In the genomic region with DNA sequence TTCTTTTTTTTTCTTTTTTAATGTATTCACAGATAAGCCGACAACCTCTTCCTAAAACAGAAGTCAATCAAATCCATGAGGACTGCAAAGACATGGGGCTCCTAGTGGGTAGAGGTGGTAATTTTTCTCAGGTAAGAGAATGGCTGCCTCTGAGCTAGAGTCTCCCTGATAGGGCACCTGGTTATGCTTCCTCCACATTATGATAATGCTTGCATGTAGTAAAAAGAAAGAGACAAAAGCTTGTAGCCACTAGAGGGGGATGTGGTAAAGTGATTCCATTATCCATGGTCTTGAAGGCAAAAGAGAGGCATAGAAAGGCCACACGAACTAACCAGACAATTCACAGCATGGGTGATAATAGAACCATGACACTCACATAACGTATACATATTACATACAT, we compare ENCODE assay signal across 9 mouse cellular contexts. TPM values are rescaled to one million over a fixed set of nuclear protein-coding genes. Genes with fewer than 3 reads are reported as not detected.
DNase-seq lines count a peak whose midpoint lies in the region; ATAC-seq and TF ChIP-seq lines count a peak whose summit lies in the region.
"Had no signal": no experiment of that assay in that cellular context is flagged by ENCODE, and none has a peak within 500 bp of the region (broad histone marks: within the 10 kb centered on the region; RNA-seq: fewer than 3 reads in every experiment).

No protein-coding gene starts in this region.

- TF ChIP-seq CTCF in Patski (IDR thresholded peaks at IDR 0.05): peak; percentile 63

- in situ Hi-C loops in Patski (cut with MboI; ENCODE audit: low pct_unique_long_range_greater_than_20kb): no loop called here

- ATAC-seq in Patski: peak; percentile 82
- ATAC-seq in megakaryocyte, adult 5-6 weeks (ENCODE audit: poor library complexity, severe bottlenecking): no peak

- DNase-seq in left cerebral cortex, adult 11 months (ENCODE audit: low spot score): peak; percentile 28
- DNase-seq in left cerebral cortex, adult 8-10 months (ENCODE audit: low spot score in 2 of 2): no peak
- peak; percentile 15 for DNase-seq in Patski (ENCODE audit: low read depth, low spot score)
- DNase-seq in embryo, embryonic 9.5 days (ENCODE audit: extremely low spot score): peak; percentile 20
- peak; percentile 23 for DNase-seq in lung, postnatal 10 days
- no peak for DNase-seq in gastrocnemius, adult 18-20 months (ENCODE audit: low spot score)
- no peak for DNase-seq in heart, postnatal 14 days

- POLR2A ChIA-PET in Patski (lab: Charles Lee): no interaction called here

- H3K27me3 ChIP-seq in Patski: peaks cover 1% of the 10 kb centered on the region
- H3K27me3 ChIP-seq: limb, embryonic 12.5 days had no signal

- intact Hi-C loops in heart, postnatal 14 days (cut with DNase I): no loop called here

- CTCF ChIA-PET in Patski (lab: Charles Lee): no interaction called here

RNA-seq across cellular contexts. Expression of a gene that starts 42.1 kb away (rescaled TPM):
- not detected for total RNA-seq in left cerebral cortex, adult 8-10 months (2022)
- not detected for polyA plus RNA-seq in Patski (2021)
- not detected for total RNA-seq in gastrocnemius, adult 18-20 months (2021)
- total RNA-seq in megakaryocyte, adult 5-6 weeks (2015): not detected in 2 replicates
- total RNA-seq in megakaryocyte, adult 5-6 weeks (2017): not detected in 2 replicates
- total RNA-seq in heart, postnatal 14 days (2021): not detected
- polyA plus RNA-seq: limb, embryonic 12.5 days had no signal

Comparison
In these comparisons a context has a peak if more than half of its experiments do, and no peak if none do; other contexts are left out.
1. DNase-seq: peak in left cerebral cortex, adult 11 months (single experiment), Patski (single experiment), embryo, embryonic 9.5 days (single experiment) and lung, postnatal 10 days (single experiment); none in left cerebral cortex, adult 8-10 months (0 of 2), gastrocnemius, adult 18-20 months (single experiment) and heart, postnatal 14 days (0 of 2).